Mouse (Mus musculus): ENCODE measurements around the gene Arhgap45.

- TF ChIP-seq CTCF (IDR thresholded peaks at IDR 0.05; ENCODE audit: extremely low read depth, insufficient read depth, low read length) (no peak), POLR2A (IDR thresholded peaks at IDR 0.05; ENCODE audit: extremely low read depth, insufficient read depth, low read length) (no peak)
Measured at GRCm38 (mm10) chr10:79994397-79995115, 21.9 kb upstream of the Arhgap45 start.
